Mouse (Mus musculus): ENCODE results near the gene Tmem190. TPM values are rescaled to one million over a fixed set of nuclear protein-coding genes. Genes with fewer than 3 reads are reported as not detected.
"Not testable (repeated sequence)": the region's sequence is repeated elsewhere in the genome, so short reads cannot be mapped to it uniquely, and the experiment has no call there.

The Tmem190 gene
- polyA plus RNA-seq, 1 experiment from 2014 or later = not detected

- Histone ChIP-seq H3K27ac (no peak overlapping the region), H3K4me2 (no peak overlapping the region), H3K9ac (no peak overlapping the region), H3K27me3 (no peaks in the 10 kb centered on the region), H3K4me3 (replicated peaks) (no peak overlapping the region), H3K36me3 (replicated peaks) (peaks cover 44% of the 10 kb centered on the region), H3K9me3 (no peaks in the 10 kb centered on the region), H3K4me1 (peaks cover 11% of the 10 kb centered on the region)
- WGBS = 78% methylated on average over 7 of the region's 7 CpGs
- ATAC-seq (ENCODE audit: low FRiP score) = 0 out of 2 replicates have a peak, but pooled peaks have one; percentile 7
Measured at GRCm38 (mm10) chr7:4795767-4796433, 13.2 kb downstream of the Tmem190 start.

- no peaks in the 10 kb centered on the region for H3K9me3 ChIP-seq
- no peaks in the 10 kb centered on the region for H3K27me3 ChIP-seq
- no peak overlapping the region for H3K9ac ChIP-seq
- no peaks in the 10 kb centered on the region for H3K4me1 ChIP-seq
- H3K27ac ChIP-seq = no peak overlapping the region
- peaks cover 43% of the 10 kb centered on the region for H3K36me3 ChIP-seq (replicated peaks)
- no peak overlapping the region for H3K4me2 ChIP-seq
- no peak overlapping the region for H3K4me3 ChIP-seq (replicated peaks)
- no peak for ATAC-seq (ENCODE audit: low FRiP score)
Measured at GRCm38 (mm10) chr7:4802247-4802646, 19.5 kb downstream of the Tmem190 start.

GRCm38 (mm10) chr7:4806716-4807115 lies 24.0 kb downstream of the Tmem190 start:
- Histone ChIP-seq H3K27me3 (no peaks in the 10 kb centered on the region), H3K9me3 (no peaks in the 10 kb centered on the region), H3K27ac (no peak overlapping the region), H3K4me1 (peaks cover 27% of the 10 kb centered on the region), H3K4me3 (replicated peaks) (no peak overlapping the region), H3K4me2 (no peak overlapping the region), H3K9ac (no peak overlapping the region), H3K36me3 (replicated peaks) (peaks cover 64% of the 10 kb centered on the region)
- ATAC-seq (ENCODE audit: low FRiP score) = 0 out of 2 replicates have a peak, but pooled peaks have one; percentile 34
- WGBS = 90% methylated on average over 7 of the region's 7 CpGs

- peaks cover 45% of the 10 kb centered on the region for H3K36me3 ChIP-seq (replicated peaks)
- H3K4me3 ChIP-seq (replicated peaks) = peak overlapping the region; percentile 82
- H3K27me3 ChIP-seq; H3K27ac ChIP-seq; H3K9me3 ChIP-seq; ATAC-seq (ENCODE audit: low FRiP score): not testable (repeated sequence)
- peak overlapping the region; percentile 80 for H3K4me2 ChIP-seq
- H3K4me1 ChIP-seq = peaks cover 35% of the 10 kb centered on the region
- 46% methylated on average over 10 of the region's 10 CpGs for WGBS
- H3K9ac ChIP-seq = peak overlapping the region; percentile 95
Measured at GRCm38 (mm10) chr7:4811131-4811530, 28.4 kb downstream of the Tmem190 start.

GRCm38 (mm10) chr7:4811842-4812302 lies 29.1 kb downstream of the Tmem190 start:
- ATAC-seq (ENCODE audit: low FRiP score) = no peak; the same call in 1 of the 2 replicates
- Histone ChIP-seq H3K4me1 (peaks cover 35% of the 10 kb centered on the region), H3K27me3 (no peaks in the 10 kb centered on the region), H3K36me3 (replicated peaks) (peaks cover 38% of the 10 kb centered on the region), H3K4me2 (peak overlapping the region; percentile 80), H3K9ac (peak overlapping the region; percentile 95), H3K4me3 (replicated peaks) (peak overlapping the region; percentile 82), H3K27ac (peak overlapping the region; percentile 95), H3K9me3 (no peaks in the 10 kb centered on the region)
- under 1% methylated on average over 34 of the region's 36 CpGs for WGBS

GRCm38 (mm10) chr7:4812303-4813104 lies 29.8 kb downstream of the Tmem190 start, which contains the start of gene Ube2s:
TSS of gene Ube2s (minus strand) at chr7:4812590.
- peak; percentile 98 for ATAC-seq (ENCODE audit: low FRiP score)

GRCm38 (mm10) chr7:4813105-4813791 lies 30.5 kb downstream of the Tmem190 start:
- WGBS = 23% methylated on average over 8 of the region's 8 CpGs
- peaks cover 35% of the 10 kb centered on the region for H3K4me1 ChIP-seq
- H3K27me3 ChIP-seq = no peaks in the 10 kb centered on the region
- H3K9me3 ChIP-seq = no peaks in the 10 kb centered on the region
- peak overlapping the region; percentile 80 for H3K4me2 ChIP-seq
- peak overlapping the region; percentile 95 for H3K27ac ChIP-seq
- peaks cover 28% of the 10 kb centered on the region for H3K36me3 ChIP-seq (replicated peaks)
- peak overlapping the region; percentile 38 for H3K9ac ChIP-seq
- peak overlapping the region; percentile 82 for H3K4me3 ChIP-seq (replicated peaks)
- ATAC-seq (ENCODE audit: low FRiP score) = no peak

More at GRCm38 (mm10) chr7:4812303-4813104, 29.8 kb downstream of the Tmem190 start, which contains the start of gene Ube2s:
- no peaks in the 10 kb centered on the region for H3K9me3 ChIP-seq
- H3K4me3 ChIP-seq (replicated peaks) = peak within 1 kb of the TSS; percentile 82
- H3K27me3 ChIP-seq = no peaks in the 10 kb centered on the region
- WGBS = under 1% methylated on average over 62 of the region's 62 CpGs
- peak within 1 kb of the TSS; percentile 95 for H3K9ac ChIP-seq
- H3K36me3 ChIP-seq (replicated peaks) = peaks cover 32% of the 10 kb centered on the region
- H3K4me2 ChIP-seq = peak within 1 kb of the TSS; percentile 80
- peaks cover 35% of the 10 kb centered on the region for H3K4me1 ChIP-seq
- peak within 1 kb of the TSS; percentile 95 for H3K27ac ChIP-seq

GRCm38 (mm10) chr7:4816559-4816958 lies 33.8 kb downstream of the Tmem190 start:
- Histone ChIP-seq H3K9me3 (no peaks in the 10 kb centered on the region), H3K27me3 (no peaks in the 10 kb centered on the region), H3K9ac (no peak overlapping the region), H3K27ac (no peak overlapping the region), H3K36me3 (replicated peaks) (no peaks in the 10 kb centered on the region), H3K4me3 (replicated peaks) (no peak overlapping the region), H3K4me1 (peaks cover 8% of the 10 kb centered on the region), H3K4me2 (no peak overlapping the region)
- ATAC-seq (ENCODE audit: low FRiP score) = no peak

GRCm38 (mm10) chr7:4820925-4821324 lies 38.2 kb downstream of the Tmem190 start:
- H3K4me2 ChIP-seq; H3K9ac ChIP-seq; H3K4me1 ChIP-seq; H3K9me3 ChIP-seq; H3K36me3 ChIP-seq (replicated peaks); H3K27me3 ChIP-seq; ATAC-seq (ENCODE audit: low FRiP score); H3K27ac ChIP-seq; H3K4me3 ChIP-seq (replicated peaks): not testable (repeated sequence)
- 91% methylated on average over 7 of the region's 7 CpGs for WGBS

- Histone ChIP-seq H3K27me3 (no peaks in the 10 kb centered on the region), H3K4me3 (replicated peaks) (no peak overlapping the region), H3K9me3 (no peaks in the 10 kb centered on the region), H3K36me3 (replicated peaks) (no peaks in the 10 kb centered on the region), H3K9ac (no peak overlapping the region), H3K4me2 (no peak overlapping the region), H3K27ac (no peak overlapping the region), H3K4me1 (no peaks in the 10 kb centered on the region)
- WGBS = 85% methylated on average over 4 of the region's 4 CpGs
- no peak for ATAC-seq (ENCODE audit: low FRiP score)
Measured at GRCm38 (mm10) chr7:4821690-4822089, 39.0 kb downstream of the Tmem190 start.

GRCm38 (mm10) chr7:4822162-4822907 lies 39.6 kb downstream of the Tmem190 start:
- 76% methylated on average over 6 of the region's 6 CpGs for WGBS
- Histone ChIP-seq H3K4me2 (no peak overlapping the region), H3K4me3 (replicated peaks) (no peak overlapping the region), H3K36me3 (replicated peaks) (no peaks in the 10 kb centered on the region), H3K9me3 (no peaks in the 10 kb centered on the region), H3K9ac (no peak overlapping the region), H3K27ac (no peak overlapping the region), H3K27me3 (no peaks in the 10 kb centered on the region), H3K4me1 (no peaks in the 10 kb centered on the region)
- ATAC-seq (ENCODE audit: low FRiP score) = no peak

All from forebrain, embryonic 12.5 days (tissue).